Mouse (Mus musculus) hindbrain, postnatal 0 days (tissue): Measurements from ENCODE around the gene Fggy. TPM values are rescaled to one million over a fixed set of nuclear protein-coding genes. Genes with fewer than 3 reads are reported as not detected.

Experiments
- ATAC-seq: fragments of 200-750 bp; cut with Nextera tagmentation; 2 replicates; pipeline ENCODE4 v1.8.0; 2017; ENCODE audit warnings: mild to moderate bottlenecking, moderate TSS enrichment, moderate library complexity
- DNase-seq: peaks from one replicate; pipeline ENCODE4 v3.0.0-alpha.2; 2015; ENCODE audit warnings: low spot score
- H3K27ac ChIP-seq: fragments of 300-500 bp; sonication (generic); 2 replicates; pipeline ENCODE4 v1.5.1; 2014; ENCODE audit warnings: mild to moderate bottlenecking
- H3K27me3 ChIP-seq: fragments of 300-500 bp; sonication (generic); 2 replicates; pipeline ENCODE4 v1.6.1; 2014; ENCODE audit warnings: low read length, mixed read lengths; ENCODE audit not compliant: insufficient read depth
- H3K36me3 ChIP-seq: fragments of 300-500 bp; sonication (generic); 2 replicates; pipeline ENCODE4 v1.6.1; 2014; ENCODE audit warnings: low read length, mixed read lengths; ENCODE audit not compliant: insufficient read depth
- H3K4me1 ChIP-seq: fragments of 300-500 bp; sonication (generic); 2 replicates; pipeline ENCODE4 v1.6.1; 2014; ENCODE audit warnings: antibody characterized with exemption, low read length, mixed read lengths; ENCODE audit not compliant: insufficient read depth
- H3K4me2 ChIP-seq: fragments of 300-500 bp; sonication (generic); 2 replicates; pipeline ENCODE4 v1.6.1; 2014; ENCODE audit warnings: low read depth, mild to moderate bottlenecking, low read length, moderate library complexity, mixed read lengths
- H3K4me3 ChIP-seq: fragments of 300-500 bp; sonication (generic); 2 replicates; pipeline ENCODE4 v1.5.1; 2014; ENCODE audit warnings: low read length
- H3K9ac ChIP-seq: fragments of 300-500 bp; sonication (generic); replicated peaks from 2 replicates; pipeline ENCODE4 v1.6.1; 2014; ENCODE audit warnings: mild to moderate bottlenecking, low read length, moderate library complexity, mixed read lengths
- H3K9me3 ChIP-seq: fragments of 300-500 bp; sonication (generic); 2 replicates; pipeline ENCODE4 v1.6.1; 2016; ENCODE audit warnings: low read length, mixed read lengths
- CTCF ChIP-seq: IDR thresholded peaks from 2 replicates; pipeline ENCODE4 v1.5.1; 2016; ENCODE audit warnings: antibody characterized with exemption, control low read depth, low read depth
- WGBS: fragments of 180-500 bp; shearing (Covaris S2); extraction: QIAGEN DNeasy Blood & Tissue Kit; methylation state at CpG from one replicate; pipeline ENCODE4 v1.1.7; 2014; 5-methylcytosine and 5-hydroxymethylcytosine counted together
- polyA plus RNA-seq: library from polyadenylated mRNA; unstranded; fragments of >200 nt; fragmentation: Nextera tagmentation; extraction: Ambion mirVana; gene quantifications from 2 replicates; pipeline ENCODE4 v1.2.1, GENCODE M21; 2015
- total RNA-seq: library from RNA; depleted of rRNA; stranded (reverse); fragments of >200 nt; gene quantifications from 2 replicates; pipeline ENCODE4 v1.2.3, GENCODE M21; 2014

Fggy gene
- total and polyA plus RNA-seq, 2 experiments from 2014 or later: 7.0 to 7.1 TPM

DNA sequence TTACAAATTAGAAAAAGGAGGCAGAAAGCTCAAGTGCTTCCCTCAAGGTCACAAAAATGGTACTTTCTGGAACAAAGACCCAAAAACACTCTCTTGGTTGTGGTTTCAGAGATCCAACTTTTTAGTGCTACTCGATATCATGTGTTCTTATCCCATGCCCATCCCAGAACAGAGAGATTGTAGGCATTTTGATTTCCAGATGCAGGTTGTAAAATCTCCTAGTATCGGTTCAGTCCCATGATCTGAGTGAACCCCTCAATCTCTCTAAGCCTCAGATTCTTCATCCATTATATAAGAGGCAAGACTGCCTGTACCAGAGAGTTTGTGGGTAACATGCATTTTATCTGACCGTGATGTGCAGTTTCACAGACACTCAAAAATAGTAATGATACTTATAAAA is 214.2 kb downstream of the Fggy start:
- Histone ChIP-seq H3K4me2 (no peak overlapping the region), H3K9ac (no peak overlapping the region), H3K4me3 (no peak overlapping the region), H3K27me3 (no peaks in the 10 kb centered on the region), H3K27ac (no peak overlapping the region), H3K4me1 (no peaks in the 10 kb centered on the region), H3K9me3 (no peaks in the 10 kb centered on the region), H3K36me3 (no peaks in the 10 kb centered on the region)
- ATAC-seq: no peak
- 95% methylated on average over 3 of the region's 3 CpGs for WGBS
- TF ChIP-seq CTCF: no peak
- no peak for DNase-seq

GRCm38 (mm10) chr4:95771945-95772344 is 214.6 kb downstream of the Fggy start:
- H3K4me1 ChIP-seq: no peaks in the 10 kb centered on the region
- no peak for TF ChIP-seq CTCF
- whole genome bisulfite sequencing: 59% methylated on average over 4 of the region's 4 CpGs
- H3K4me3 ChIP-seq: no peak overlapping the region
- H3K36me3 ChIP-seq: no peaks in the 10 kb centered on the region
- no peak overlapping the region for H3K4me2 ChIP-seq
- ATAC-seq (no peak), DNase-seq (no peak)
- H3K9ac ChIP-seq: no peak overlapping the region
- H3K27ac ChIP-seq: no peak overlapping the region
- H3K27me3 ChIP-seq: no peaks in the 10 kb centered on the region
- no peaks in the 10 kb centered on the region for H3K9me3 ChIP-seq

DNA sequence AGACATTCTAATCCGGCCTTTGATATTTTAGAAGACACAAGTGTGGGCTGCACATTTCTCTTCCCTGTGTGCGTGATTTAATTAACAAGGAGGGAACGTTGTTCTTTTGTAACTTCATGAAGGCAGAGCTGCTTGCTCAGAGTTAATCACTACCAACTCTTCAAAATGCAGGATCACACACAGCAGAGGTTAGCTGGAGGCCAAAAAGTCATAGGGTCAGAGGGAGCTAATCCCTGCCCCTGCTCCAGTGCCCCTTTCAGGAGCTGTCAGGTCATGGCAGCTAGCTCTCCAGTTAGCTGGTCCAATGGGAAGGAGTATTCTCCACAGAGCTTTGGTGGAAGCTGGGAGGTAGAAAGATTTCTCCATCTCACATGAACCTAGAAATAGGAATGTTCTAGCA is 215.4 kb downstream of the Fggy start:
- no peak for ATAC-seq
- Histone ChIP-seq H3K4me2 (no peak overlapping the region), H3K4me3 (no peak overlapping the region), H3K4me1 (no peaks in the 10 kb centered on the region), H3K9ac (no peak overlapping the region), H3K27ac (no peak overlapping the region), H3K9me3 (no peaks in the 10 kb centered on the region), H3K27me3 (no peaks in the 10 kb centered on the region), H3K36me3 (no peaks in the 10 kb centered on the region)
- no peak for TF ChIP-seq CTCF
- no peak for DNase-seq
- 40% methylated on average over 3 of the region's 3 CpGs for WGBS

- ATAC-seq (no peak), DNase-seq (no peak)
- Histone ChIP-seq H3K9ac (no peak overlapping the region), H3K4me1 (no peaks in the 10 kb centered on the region), H3K9me3 (no peaks in the 10 kb centered on the region), H3K4me3 (no peak overlapping the region), H3K27me3 (no peaks in the 10 kb centered on the region), H3K36me3 (no peaks in the 10 kb centered on the region), H3K27ac (no peak overlapping the region), H3K4me2 (no peak overlapping the region)
- TF ChIP-seq CTCF: no peak
- 89% methylated on average over 3 of the region's 3 CpGs for WGBS
Measured at GRCm38 (mm10) chr4:95775574-95775973, 218.3 kb downstream of the Fggy start.

DNA sequence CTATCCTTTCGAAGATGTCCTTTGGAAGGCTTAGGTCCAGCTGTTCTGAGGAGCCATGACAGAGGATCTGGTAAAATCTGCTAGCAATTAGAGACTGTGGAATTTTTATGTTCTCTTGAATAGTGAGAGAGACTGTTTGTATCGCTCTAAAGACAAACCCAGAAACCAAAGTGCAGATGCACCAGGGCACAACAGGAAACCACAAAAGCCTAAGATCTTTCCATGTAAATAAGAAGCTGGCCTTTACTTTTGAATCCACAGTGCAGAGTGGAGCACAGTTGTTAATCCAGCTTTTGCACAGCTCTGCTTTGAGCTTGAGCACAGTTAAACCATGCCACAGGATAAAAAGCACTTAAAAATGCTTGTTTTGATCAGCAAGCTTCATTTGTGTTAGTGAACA is 220.5 kb downstream of the Fggy start:
- DNase-seq (no peak), ATAC-seq (no peak)
- no peak for TF ChIP-seq CTCF
- Histone ChIP-seq H3K4me1 (no peaks in the 10 kb centered on the region), H3K36me3 (no peaks in the 10 kb centered on the region), H3K9me3 (no peaks in the 10 kb centered on the region), H3K4me3 (no peak overlapping the region), H3K27ac (no peak overlapping the region), H3K27me3 (no peaks in the 10 kb centered on the region), H3K4me2 (no peak overlapping the region), H3K9ac (no peak overlapping the region)
- 86% methylated on average over 2 of the region's 2 CpGs for WGBS

DNA sequence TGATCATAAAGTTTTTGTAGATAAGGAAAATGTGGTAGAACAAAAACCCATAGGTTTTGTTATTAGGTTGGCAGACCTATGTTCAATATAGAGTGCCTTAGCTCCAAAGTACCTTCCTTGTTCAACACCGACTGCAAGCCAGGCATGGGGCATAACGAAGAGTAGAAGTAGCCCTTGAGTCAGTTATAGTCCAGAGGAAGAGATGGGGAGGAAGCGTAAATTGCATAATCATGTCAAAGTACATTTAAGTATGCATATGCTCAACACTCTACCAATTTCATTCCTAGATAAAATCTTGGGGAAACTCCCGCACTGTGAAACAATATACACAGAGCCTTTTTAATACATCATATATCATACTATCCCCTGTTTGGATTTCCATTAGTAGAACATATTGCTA is 221.2 kb downstream of the Fggy start:
- Histone ChIP-seq H3K9ac (no peak overlapping the region), H3K36me3 (no peaks in the 10 kb centered on the region), H3K4me2 (no peak overlapping the region), H3K4me1 (no peaks in the 10 kb centered on the region), H3K27me3 (no peaks in the 10 kb centered on the region), H3K4me3 (no peak overlapping the region), H3K27ac (no peak overlapping the region), H3K9me3 (no peaks in the 10 kb centered on the region)
- ATAC-seq (no peak), DNase-seq (no peak)
- TF ChIP-seq CTCF: no peak
- 96% methylated on average over 4 of the region's 4 CpGs for WGBS

DNA sequence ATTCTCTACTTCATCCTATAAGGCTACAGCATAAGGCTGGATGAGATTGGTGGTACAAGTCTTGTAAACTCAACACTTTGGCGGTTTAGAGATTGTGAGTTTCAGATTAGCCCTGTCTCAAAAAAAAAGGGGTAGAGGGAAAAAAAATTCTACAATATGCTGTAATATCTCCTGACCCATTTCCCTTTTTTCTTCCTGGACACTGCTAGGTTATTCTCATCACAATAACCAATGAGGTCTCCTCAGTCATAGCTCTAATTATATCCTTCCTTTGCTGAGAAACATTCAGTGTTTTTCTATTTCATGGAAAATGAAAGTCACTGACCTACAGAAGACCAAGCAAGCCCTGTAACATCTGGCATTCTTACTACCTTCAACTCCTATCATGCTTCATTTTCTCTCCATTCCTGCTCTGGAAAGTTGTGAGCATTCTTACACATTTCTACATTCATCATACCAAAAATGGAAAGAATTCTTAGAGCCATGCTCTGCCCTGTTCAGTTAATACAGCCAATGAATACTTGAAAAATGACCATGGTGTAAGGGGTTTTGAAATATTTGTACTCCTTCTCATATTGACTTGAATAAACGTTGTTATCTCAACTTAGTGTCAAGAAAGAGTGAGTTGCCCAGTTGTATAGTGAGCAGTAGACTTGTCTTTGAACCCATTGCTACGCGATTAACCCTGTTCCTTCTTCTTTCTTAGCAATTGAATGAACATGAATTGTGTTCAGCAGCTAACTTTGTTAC is 227.0 kb downstream of the Fggy start:
- TF ChIP-seq CTCF: no peak
- WGBS: 88% methylated on average over 4 of the region's 4 CpGs
- no peak for ATAC-seq
- Histone ChIP-seq H3K9me3 (no peaks in the 10 kb centered on the region), H3K4me1 (no peaks in the 10 kb centered on the region), H3K27me3 (no peaks in the 10 kb centered on the region), H3K36me3 (no peaks in the 10 kb centered on the region), H3K4me2 (no peak overlapping the region), H3K4me3 (no peak overlapping the region), H3K9ac (no peak overlapping the region), H3K27ac (no peak overlapping the region)
- DNase-seq: no peak
